Mouse (Mus musculus): ENCODE results near the gene Tdrd6.

GRCm38 (mm10) chr17:43584771-43585170, 45.3 kb downstream of the Tdrd6 start:
- TF ChIP-seq GATA1 (IDR thresholded peaks at IDR 0.05; ENCODE audit: low read length) (no peak), TAL1 (IDR thresholded peaks at IDR 0.05; ENCODE audit: low read length) (no peak)

Data from erythroblast, embryonic 14.5 days (primary cell).